ENCODE assay signal across 18 mouse cellular contexts in genomic region chr10:16537660-16538059, GRCm38 (mm10).
DNase-seq lines count a peak whose midpoint lies in the region; ATAC-seq and TF ChIP-seq lines count a peak whose summit lies in the region.
"Had no signal": no experiment of that assay in that cellular context is flagged by ENCODE, and none has a peak within 500 bp of the region (broad histone marks: within the 10 kb centered on the region; RNA-seq: fewer than 3 reads in every experiment).

No protein-coding gene starts in this region.

- H3K27ac ChIP-seq in forebrain, embryonic 12.5 days = no peak overlapping the region
- no peak overlapping the region for H3K27ac ChIP-seq in forebrain, postnatal 0 days (ENCODE audit: low read depth, low read length)
- H3K27ac ChIP-seq in midbrain, embryonic 14.5 days (replicated peaks; ENCODE audit: low read depth, low read length) = no peak overlapping the region
- H3K27ac ChIP-seq: embryonic facial prominence, embryonic 15.5 days; limb, embryonic 10.5 days had no signal

- ATAC-seq in forebrain, embryonic 12.5 days (ENCODE audit: low FRiP score) = peak; percentile 57; the same call in 1 of the 2 replicates
- no peak for ATAC-seq in forebrain, postnatal 0 days
- ATAC-seq in erythroblast, adult 5-6 weeks (replicated peaks; ENCODE audit: low FRiP score, poor library complexity, severe bottlenecking) = peak; percentile 74; the same call in 1 of the 2 replicates
- ATAC-seq in midbrain, embryonic 14.5 days (ENCODE audit: low FRiP score, low TSS enrichment) = peak; percentile 57; the same call in 1 of the 2 replicates
- ATAC-seq: forebrain, embryonic 14.5 days; liver, postnatal 0 days had no signal

- no peaks in the 10 kb centered on the region for H3K27me3 ChIP-seq in forebrain, embryonic 12.5 days
- no peaks in the 10 kb centered on the region for H3K27me3 ChIP-seq in forebrain, postnatal 0 days (ENCODE audit: insufficient read depth, low read length)
- H3K27me3 ChIP-seq in midbrain, embryonic 14.5 days (ENCODE audit: control insufficient read depth, insufficient read depth, low read length) = no peaks in the 10 kb centered on the region
- H3K27me3 ChIP-seq: embryonic facial prominence, embryonic 15.5 days had no signal

- no peak overlapping the region for H3K4me2 ChIP-seq in forebrain, embryonic 12.5 days
- H3K4me2 ChIP-seq in forebrain, postnatal 0 days (ENCODE audit: low read depth) = no peak overlapping the region
- no peak overlapping the region for H3K4me2 ChIP-seq in midbrain, embryonic 14.5 days (ENCODE audit: low read length)
- H3K4me2 ChIP-seq: embryonic facial prominence, embryonic 15.5 days had no signal

- H3K9me3 ChIP-seq in forebrain, embryonic 12.5 days = no peaks in the 10 kb centered on the region
- H3K9me3 ChIP-seq in forebrain, postnatal 0 days (ENCODE audit: low read length) = no peaks in the 10 kb centered on the region
- no peaks in the 10 kb centered on the region for H3K9me3 ChIP-seq in midbrain, embryonic 14.5 days (ENCODE audit: control insufficient read depth, low read length)
- H3K9me3 ChIP-seq: embryonic facial prominence, embryonic 15.5 days; limb, embryonic 10.5 days had no signal

- DNase-seq in forebrain, postnatal 0 days = no peak
- peak; percentile 13 for DNase-seq in 416B (ENCODE audit: low read depth)
- DNase-seq in midbrain, embryonic 14.5 days = peak; percentile 11
- DNase-seq in layer of hippocampus, postnatal 25 days (ENCODE audit: extremely low spot score in 1 of 2, low spot score in 1 of 2) = no peak
- DNase-seq in left cerebral cortex, adult 9 months (ENCODE audit: low spot score in 2 of 2) = no peak
- no peak for DNase-seq in kidney, adult 18-20 months
- DNase-seq: B cell, adult 2 months; cerebellum, adult 9-11 months; kidney, adult 9 months; kidney, postnatal 25 days; liver, postnatal 0 days; lung, postnatal 14 days had no signal

- WGBS in forebrain, embryonic 12.5 days = 66% methylated on average over 3 of the region's 3 CpGs
- 71% methylated on average over 3 of the region's 3 CpGs for WGBS in forebrain, postnatal 0 days
- WGBS in midbrain, embryonic 14.5 days = 22% methylated on average over 3 of the region's 3 CpGs

- H3K9ac ChIP-seq in forebrain, embryonic 12.5 days = no peak overlapping the region
- H3K9ac ChIP-seq in forebrain, postnatal 0 days = no peak overlapping the region
- H3K9ac ChIP-seq in midbrain, embryonic 14.5 days (replicated peaks; ENCODE audit: low read length) = no peak overlapping the region
- H3K9ac ChIP-seq: embryonic facial prominence, embryonic 15.5 days; liver, postnatal 0 days had no signal

- no peak overlapping the region for H3K4me3 ChIP-seq in forebrain, embryonic 12.5 days (replicated peaks)
- H3K4me3 ChIP-seq in forebrain, postnatal 0 days (ENCODE audit: low read depth, low read length) = no peak overlapping the region
- H3K4me3 ChIP-seq in midbrain, embryonic 14.5 days (replicated peaks; ENCODE audit: low read depth, low read length) = no peak overlapping the region
- H3K4me3 ChIP-seq: embryonic facial prominence, embryonic 15.5 days; limb, embryonic 10.5 days; myocyte had no signal

- no peaks in the 10 kb centered on the region; the same call in 1 of the 2 replicates for H3K4me1 ChIP-seq in forebrain, embryonic 12.5 days
- H3K4me1 ChIP-seq in forebrain, postnatal 0 days (ENCODE audit: insufficient read depth) = no peaks in the 10 kb centered on the region
- no peaks in the 10 kb centered on the region for H3K4me1 ChIP-seq in midbrain, embryonic 14.5 days (ENCODE audit: control insufficient read depth, insufficient read depth, low read length)
- H3K4me1 ChIP-seq: embryonic facial prominence, embryonic 15.5 days; limb, embryonic 10.5 days had no signal

- H3K36me3 ChIP-seq in forebrain, embryonic 12.5 days (replicated peaks) = no peaks in the 10 kb centered on the region
- H3K36me3 ChIP-seq in forebrain, postnatal 0 days (ENCODE audit: insufficient read depth) = no peaks in the 10 kb centered on the region
- no peaks in the 10 kb centered on the region for H3K36me3 ChIP-seq in midbrain, embryonic 14.5 days (ENCODE audit: control insufficient read depth, insufficient read depth, low read length)
- H3K36me3 ChIP-seq: embryonic facial prominence, embryonic 15.5 days; limb, embryonic 10.5 days had no signal

- TF ChIP-seq CTCF in forebrain, postnatal 0 days (IDR thresholded peaks at IDR 0.05; ENCODE audit: low read depth) = no peak

Comparison
In these comparisons a context has a peak if more than half of its experiments do, and no peak if none do; other contexts are left out.
1. DNase-seq: peak in 416B (single experiment) and midbrain, embryonic 14.5 days (single experiment); none in forebrain, postnatal 0 days (single experiment), layer of hippocampus, postnatal 25 days (0 of 2), left cerebral cortex, adult 9 months (0 of 2) and kidney, adult 18-20 months (single experiment).